Mouse (Mus musculus) spleen, postnatal 14 days (tissue): ENCODE data around the gene Scap.
"Not testable (repeated sequence)": the region's sequence is repeated elsewhere in the genome, so short reads cannot be mapped to it uniquely, and the experiment has no call there.

ENCODE experiments used
- DNase-seq, 2 experiments: peaks; one replicate each; pipeline ENCODE4 v3.0.0; 2021 to 2022; ENCODE audit warnings: low spot score in 2 of 2

Gene Scap

DNA sequence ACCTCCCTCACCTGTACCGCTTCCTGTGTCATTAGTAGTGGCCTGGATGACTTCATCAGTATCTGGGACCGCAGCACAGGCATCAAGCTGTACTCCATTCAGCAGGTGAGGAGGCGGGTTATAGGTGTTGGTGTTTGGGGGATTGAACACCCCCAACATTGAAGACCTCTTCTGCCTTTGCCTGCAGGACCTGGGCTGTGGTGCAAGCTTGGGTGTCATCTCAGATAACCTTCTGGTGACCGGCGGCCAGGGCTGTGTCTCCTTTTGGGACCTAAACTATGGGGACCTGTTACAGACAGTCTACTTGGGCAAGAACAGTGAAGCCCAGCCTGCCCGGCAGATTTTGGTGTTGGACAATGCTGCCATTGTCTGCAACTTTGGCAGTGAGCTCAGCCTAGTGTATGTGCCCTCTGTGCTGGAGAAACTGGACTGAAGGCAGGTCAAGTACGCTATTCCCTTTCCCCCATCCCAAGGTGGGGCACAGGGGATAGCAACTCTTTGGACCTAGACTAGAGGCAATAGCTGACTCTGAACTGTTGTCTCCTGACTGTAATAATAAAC is 51.4 kb downstream of the Scap start:
- DNase-seq = no peak

DNA sequence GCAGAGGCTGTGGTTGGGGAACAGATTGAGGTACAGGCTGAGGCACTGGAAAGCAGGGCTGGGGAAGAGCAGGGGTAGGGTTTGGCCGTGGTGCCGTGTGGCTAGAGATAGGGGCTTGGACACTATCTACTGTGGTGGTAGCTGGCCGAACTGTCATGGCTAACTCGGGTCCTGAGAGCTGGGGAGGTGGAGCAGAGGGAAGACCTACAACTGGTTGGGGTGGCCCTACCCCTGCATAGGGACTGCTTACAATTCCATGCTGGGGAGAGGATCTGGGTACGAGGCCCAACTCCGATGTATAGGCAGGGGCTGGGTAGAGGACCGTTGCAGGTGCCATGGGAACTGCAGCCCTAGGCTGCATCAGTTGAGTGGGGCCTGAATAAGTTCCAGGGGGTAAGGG is 54.9 kb downstream of the Scap start:
- DNase-seq = no peak

DNA sequence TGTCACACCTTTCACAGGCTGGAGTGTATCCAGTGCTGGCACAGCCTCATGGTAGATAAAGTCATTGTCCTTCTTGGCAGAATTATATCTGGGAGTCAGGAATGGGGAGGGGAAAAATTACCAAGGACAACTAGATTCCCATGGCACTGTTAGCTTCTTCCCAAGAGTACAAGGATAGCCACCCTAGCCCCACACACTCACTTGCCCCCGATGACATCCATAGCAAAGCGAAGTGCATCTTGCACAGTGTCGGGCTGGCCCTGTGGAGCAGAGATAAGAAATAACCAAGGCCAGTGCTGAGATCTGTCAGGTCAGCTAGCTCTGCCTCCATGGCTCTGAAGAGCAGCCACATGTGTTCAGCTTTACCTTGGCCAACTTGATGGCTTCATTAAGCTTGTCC is 57.8 kb downstream of the Scap start:
- no peak for DNase-seq

DNA sequence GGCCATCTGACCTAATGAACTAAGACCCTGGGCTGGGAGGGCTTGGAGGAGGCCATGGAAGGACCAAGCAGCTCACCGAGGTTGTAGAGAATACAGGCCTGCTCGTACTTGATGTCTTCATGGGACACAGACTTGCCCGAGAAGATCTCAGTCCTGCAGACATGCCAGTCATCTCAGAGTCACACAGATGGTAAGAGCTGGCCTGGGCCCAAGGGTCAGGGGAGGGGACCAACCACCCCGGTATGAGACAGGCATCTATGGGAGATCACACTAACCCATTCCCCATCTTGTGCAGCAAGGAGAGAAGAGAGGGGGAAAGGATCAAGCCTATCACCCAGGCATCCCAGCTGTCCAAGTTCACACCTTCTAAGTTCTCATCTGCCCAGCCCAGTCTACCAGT is 60.2 kb downstream of the Scap start:
- DNase-seq = no peak

DNA sequence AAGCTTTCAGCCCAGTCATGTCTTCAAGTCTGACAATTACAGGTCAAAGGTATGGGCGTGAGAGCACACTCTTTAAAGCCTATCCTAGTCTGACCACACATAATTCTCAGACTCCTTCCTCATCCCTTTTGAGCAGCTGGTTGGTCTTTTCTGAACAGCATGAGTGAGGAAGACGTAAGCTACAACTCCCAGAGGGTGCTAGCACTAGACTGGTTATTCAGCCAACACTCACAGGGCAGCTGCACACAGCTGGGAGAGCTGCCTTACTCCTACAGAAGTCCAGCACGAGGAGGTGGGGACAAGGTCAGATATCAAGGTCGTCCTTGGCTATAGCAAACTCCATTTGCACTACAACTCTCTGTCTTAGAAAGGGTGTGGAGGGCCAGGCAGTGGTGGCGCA is 67.6 kb downstream of the Scap start:
- no peak for DNase-seq

DNA sequence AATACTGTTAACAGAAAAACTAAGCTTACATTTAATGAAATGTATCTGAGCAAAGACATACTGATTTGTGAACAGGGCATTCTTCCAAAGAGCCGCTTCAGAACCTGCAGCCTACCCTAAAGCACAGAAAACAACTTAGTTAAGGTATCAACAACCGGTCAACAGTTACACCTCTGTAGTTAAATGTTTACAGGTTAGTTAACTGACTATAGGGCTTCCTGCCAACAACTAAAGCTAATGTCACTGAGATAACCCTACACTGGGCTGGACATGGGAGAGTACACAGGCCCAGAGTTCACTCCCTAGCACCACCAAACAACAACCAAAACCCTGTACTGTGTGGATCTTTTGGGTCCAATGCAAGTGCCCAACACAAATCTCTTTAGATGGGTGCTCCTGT is 69.6 kb downstream of the Scap start:
- no peak for DNase-seq

DNA sequence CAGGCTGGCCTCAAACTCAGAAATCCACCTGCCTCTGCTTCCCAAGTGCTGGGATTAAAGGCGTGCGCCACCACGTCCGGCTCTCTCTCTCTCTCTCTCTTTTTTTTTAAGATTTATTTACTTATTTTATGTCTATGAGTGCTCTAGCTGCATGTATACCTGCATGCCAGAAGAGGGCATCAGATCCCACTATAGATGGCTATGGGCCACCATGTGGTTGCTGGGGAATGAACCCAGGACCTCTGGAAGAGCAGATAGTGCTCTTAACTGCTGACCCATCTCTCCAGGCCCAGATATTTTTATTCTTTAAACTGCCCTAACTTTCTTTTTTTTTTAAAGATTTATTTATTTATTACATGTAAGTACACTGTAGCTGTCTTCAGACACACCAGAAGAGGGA is 70.2 kb downstream of the Scap start:
- DNase-seq = not testable (repeated sequence)

DNA sequence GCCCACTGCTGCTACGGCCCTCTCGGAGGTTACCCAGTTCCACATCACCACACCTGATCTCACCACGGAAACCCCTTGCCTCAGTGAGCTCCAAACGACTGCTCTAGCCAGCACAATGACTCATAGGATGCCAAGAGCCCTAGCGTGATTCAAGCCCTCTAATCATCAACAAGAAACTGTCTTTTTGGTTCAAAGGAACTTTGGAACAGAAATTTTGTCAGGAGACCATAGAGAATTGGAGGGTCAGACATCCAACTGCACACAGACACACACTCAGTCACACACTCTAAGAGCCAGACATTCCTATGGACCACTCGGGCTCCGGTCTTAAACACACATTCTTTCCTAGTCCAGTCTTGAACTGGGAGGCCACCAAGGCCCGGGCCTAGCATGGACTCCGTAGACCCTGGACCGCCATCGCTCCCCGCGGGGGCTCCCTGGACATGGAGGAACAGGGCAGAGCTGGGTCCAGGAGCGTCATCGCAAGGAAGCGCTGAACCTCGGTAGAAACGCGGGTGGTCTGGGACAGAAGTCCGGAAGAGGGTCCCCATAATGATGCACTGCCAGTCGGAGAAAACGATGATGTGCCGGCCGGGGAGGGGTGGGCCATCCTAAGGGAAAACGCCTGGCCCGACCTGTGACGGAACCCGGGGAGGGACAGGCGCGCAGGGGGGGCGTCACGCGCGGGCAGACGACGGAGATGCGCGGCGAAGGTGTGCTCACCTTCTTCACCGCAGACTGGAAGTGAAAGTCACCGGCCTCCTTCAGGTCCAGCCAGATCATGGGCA is 74.4 kb downstream of the Scap start:
- DNase-seq = no peak

DNA sequence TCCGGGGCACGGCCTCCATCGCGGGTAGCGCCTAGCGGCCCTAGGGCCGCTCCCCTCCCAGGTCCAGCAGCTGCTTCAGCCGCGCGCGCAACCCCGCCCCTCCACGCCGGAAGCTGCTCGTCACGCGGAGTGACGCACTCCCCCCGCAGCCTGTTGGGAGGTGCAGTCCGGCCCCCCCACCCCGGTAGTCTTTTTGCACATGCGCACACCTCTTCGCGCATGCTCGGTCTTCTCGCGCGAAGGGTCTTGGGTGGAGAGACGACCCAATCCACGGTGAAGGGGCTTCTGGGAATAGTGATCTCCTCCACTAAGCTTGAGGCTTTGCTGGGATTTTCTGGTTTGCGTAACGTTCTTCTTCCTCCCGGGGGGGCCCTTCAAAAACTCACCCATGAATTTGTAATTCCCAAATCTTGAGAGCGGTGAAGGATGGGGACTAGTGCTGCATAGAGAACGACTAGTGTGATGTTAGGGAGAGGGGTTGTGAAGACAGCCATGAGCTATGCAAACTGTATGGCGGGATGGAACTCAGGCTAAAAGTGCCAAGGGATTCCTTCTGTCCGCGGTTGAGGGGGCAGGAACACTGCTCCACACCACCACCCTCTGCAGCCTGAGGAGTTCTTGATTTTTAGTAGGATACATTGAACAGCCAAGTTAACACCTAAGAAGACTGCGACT is 75.1 kb downstream of the Scap start, which contains the start of gene Ptpn23:
TSS of gene Ptpn23 (minus strand) at position 115 of the 675 bp plus-strand sequence.
- peak; percentile 82 to 89 for DNase-seq

DNA sequence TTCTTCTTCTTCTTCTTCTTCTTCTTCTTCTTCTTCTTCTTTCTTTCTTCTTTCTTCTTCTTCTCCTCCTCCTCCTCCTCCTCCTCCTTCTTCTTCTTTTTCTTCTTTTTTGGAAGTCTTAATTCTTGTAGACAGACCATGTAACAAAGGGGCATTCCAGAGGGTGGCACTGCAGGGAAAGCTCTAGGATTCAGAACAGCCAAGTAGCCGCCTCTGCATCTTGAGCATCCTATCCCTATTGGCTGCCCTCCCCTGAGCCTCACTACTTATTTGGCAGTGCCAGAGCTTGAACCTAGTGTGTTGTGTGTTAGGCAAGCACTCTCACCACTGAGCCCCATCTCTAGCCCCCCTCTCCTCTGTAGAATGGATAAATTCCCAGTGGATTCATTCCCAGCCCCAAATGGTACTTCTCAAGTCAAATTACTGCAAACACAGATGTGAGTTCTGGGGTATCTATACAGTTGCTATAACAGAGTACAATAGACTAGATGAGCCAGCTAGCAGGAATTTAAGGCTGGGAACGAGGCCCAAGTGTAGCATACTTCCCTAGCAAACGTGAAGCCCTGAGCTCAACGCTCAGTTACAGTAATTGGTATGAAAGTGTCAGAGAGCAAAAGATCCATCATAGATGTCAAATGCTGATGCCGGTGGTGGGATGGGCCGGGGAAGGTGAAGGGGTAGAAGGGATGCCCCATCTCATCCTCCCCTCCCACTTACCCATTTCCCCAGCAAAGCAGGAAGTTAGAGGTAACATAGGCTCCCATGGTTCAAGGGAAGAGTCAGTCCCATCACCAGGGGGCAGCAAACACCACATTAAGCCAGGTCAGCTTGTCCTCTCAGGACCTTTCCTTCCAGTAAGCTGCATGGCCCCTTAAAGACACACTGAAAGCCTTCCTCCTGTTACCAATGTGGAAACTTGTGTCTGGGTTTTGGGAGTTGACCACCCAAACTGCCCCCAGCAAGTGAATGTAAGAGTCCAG is 78.1 kb downstream of the Scap start:
- peak; percentile 64 to 79 for DNase-seq

DNA sequence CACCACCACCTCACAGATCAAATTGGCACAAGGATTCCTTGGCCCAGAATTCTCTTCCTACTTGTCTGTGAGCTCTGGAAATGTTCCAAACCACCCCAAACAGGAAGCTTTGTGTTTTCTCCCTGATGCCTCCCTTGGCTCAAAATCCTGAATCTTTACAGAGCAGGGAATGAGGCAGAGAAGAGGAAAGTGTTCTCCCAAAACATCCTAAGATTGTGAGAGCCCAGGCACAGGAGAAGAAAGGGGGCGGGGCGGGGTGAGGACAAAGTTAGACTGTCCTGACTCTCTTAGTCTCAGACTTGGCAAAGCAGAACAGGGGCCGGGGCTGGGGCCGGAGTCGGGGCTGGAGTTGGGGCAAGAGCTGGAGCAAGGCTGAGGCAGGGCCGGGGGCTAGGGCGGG is 79.8 kb downstream of the Scap start:
- DNase-seq = no peak

DNA sequence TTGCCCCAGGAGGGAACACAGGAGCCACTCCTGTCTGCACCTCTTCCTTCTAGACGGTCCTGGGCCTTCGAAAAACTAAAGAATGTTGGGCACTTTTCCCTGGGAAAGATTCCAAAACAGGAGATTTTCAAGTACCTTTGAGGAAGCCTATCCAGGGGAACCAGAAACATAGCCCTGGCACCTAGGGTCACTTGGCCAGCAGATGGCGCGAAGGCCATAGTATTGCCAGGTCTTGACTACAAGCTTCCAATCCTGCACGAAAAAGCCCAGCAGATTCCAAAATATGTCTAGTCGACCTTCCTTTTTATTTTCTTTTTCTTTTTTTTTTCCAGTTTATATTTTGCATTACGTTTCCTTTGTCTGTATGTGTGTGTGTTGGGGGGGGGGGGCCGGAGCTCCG is 80.7 kb downstream of the Scap start:
- peak in 1 of 2 experiments; percentile 17 for DNase-seq

DNA sequence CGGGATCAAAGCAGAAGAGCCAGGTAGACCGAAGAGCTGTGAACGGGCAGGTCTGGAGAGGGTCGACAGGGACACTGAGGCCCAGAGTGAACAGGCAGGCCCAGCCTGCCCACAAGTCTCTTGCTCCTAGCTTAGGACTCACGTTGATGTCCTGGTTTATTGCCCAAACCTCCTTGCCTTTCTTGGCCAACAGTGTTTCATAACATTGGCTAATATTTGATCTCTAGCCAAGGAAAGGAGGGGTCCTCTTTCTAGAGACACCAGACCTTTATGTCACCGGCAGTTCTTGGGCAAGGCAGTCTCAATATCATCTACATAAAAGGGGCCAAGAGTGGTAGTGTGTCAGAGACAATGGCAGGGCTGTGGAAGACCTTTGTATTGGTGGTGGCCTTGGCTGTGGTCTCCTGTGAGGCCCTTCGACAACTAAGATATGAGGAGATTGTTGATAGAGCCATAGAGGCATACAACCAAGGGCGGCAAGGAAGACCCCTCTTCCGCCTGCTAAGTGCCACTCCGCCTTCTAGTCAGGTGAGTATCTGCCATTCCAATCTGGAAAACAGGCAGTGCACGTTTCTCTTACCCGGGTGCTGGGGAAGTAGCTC is 86.5 kb downstream of the Scap start, which contains the start of gene Ngp:
TSS of gene Ngp (plus strand) at position 237 of the 602 bp plus-strand sequence.
- DNase-seq = no peak

DNA sequence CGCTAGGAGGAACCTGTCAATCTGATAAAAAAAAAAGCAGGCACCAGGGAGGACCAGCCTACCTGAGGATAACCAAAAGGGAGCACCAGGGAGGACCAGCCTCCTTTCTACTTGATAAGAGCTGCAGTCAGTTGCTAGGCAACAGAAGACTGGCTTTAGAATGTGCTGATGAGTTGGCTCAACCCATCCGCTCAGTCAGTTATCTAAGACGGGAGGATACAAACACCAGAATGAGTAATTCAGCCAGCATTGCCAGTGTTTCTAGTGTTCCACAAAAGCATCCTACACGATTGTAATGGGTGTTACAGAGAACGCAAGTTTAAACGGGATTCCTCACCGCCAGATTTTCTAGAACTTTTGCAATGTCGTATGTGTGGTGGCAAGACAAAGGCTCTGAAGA is 98.2 kb downstream of the Scap start:
- no peak for DNase-seq

DNA sequence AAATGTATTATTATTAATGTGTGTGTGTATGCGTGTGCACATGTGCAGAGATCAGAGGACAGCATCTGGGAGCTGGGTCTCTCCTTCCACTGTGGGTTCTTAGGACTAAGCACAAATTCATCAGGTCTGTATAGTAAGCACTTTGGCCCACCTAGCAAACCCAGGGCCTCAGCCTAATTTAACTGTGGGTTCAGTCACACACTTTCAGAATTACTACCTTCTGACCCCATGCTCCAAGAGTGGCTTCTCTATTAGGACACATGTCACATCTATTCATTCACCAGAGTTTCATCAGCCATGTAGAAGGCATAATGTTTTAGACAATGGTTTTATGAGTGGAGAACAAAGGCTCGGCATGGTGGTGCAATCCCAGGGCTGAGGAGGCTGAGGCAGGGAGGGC is 100.0 kb downstream of the Scap start:
- no peak for DNase-seq
